Comparison of ENCODE assay signal across 14 mouse cellular contexts in genomic region chr2:35156985-35157384, GRCm38 (mm10). TPM values are rescaled to one million over a fixed set of nuclear protein-coding genes. Genes with fewer than 3 reads are reported as not detected.
"Had no signal": no experiment of that assay in that cellular context is flagged by ENCODE, and none has a peak within 500 bp of the region (broad histone marks: within the 10 kb centered on the region; RNA-seq: fewer than 3 reads in every experiment).

No protein-coding gene starts in this region.

- H3K4me2 ChIP-seq: kidney, embryonic 15.5 days; lung, embryonic 14.5 days; midbrain, embryonic 11.5 days; midbrain, embryonic 15.5 days; neural tube, embryonic 12.5 days had no signal

- H3K27me3 ChIP-seq: kidney, embryonic 15.5 days; midbrain, embryonic 15.5 days; neural tube, embryonic 12.5 days had no signal

- H3K4me1 ChIP-seq: kidney, embryonic 15.5 days; limb, embryonic 10.5 days; midbrain, embryonic 15.5 days; neural tube, embryonic 12.5 days had no signal

- ATAC-seq: midbrain, embryonic 15.5 days had no signal

- H3K4me3 ChIP-seq: kidney, embryonic 15.5 days; left cerebral cortex, adult 2 months; limb, embryonic 10.5 days; midbrain, embryonic 15.5 days; neural tube, embryonic 12.5 days had no signal

- DNase-seq: kidney, adult 2 months; kidney, postnatal 14 days; lung, embryonic 14.5 days; lung, postnatal 14 days; thymus, postnatal 4 days had no signal

- H3K27ac ChIP-seq: kidney, embryonic 15.5 days; left cerebral cortex, adult 2 months; limb, embryonic 10.5 days; liver, embryonic 14.5 days; midbrain, embryonic 15.5 days; neural tube, embryonic 12.5 days; stomach, postnatal 0 days had no signal

- H3K9ac ChIP-seq: kidney, embryonic 15.5 days; liver, embryonic 14.5 days; lung, embryonic 14.5 days; midbrain, embryonic 15.5 days; neural tube, embryonic 12.5 days had no signal

- H3K9me3 ChIP-seq: kidney, embryonic 15.5 days; limb, embryonic 10.5 days; midbrain, embryonic 15.5 days; neural tube, embryonic 12.5 days had no signal

RNA-seq across cellular contexts. Expression of gene AI182371, which starts 55.6 kb away (rescaled TPM):
- total RNA-seq: monocyte, adult 5-6 weeks had no signal
- polyA plus RNA-seq: limb, embryonic 10.5 days; lung, embryonic 14.5 days; midbrain, embryonic 11.5 days had no signal
